ENCODE assay signal across 8 mouse cellular contexts in the genomic region with DNA sequence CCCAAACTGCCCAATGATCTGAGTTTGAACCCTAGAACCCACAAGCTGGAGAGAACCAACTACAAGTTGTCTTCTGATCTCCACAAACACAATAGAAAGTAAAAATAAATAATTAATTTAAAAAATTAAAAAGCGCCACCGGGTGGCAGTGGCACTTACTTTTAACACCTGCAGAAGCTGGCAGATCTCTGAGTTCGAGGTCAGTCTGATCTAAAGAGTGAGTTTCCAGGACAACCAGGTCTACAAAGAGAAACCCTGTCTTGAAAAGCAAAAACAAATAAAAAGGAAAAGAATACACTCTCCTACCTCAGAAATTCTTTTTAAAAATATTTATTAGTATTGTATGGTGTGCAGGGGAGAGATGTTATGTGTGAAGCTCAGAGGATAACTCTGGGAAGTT. TPM values are rescaled to one million over a fixed set of nuclear protein-coding genes. Genes with fewer than 3 reads are reported as not detected.
DNase-seq lines count a peak whose midpoint lies in the region; ATAC-seq and TF ChIP-seq lines count a peak whose summit lies in the region.

No protein-coding gene starts in this region.

- WGBS in intestine, postnatal 0 days = 13% methylated on average over 3 of the region's 3 CpGs

- no peaks in the 10 kb centered on the region for H3K9me3 ChIP-seq in intestine, postnatal 0 days (ENCODE audit: control insufficient read depth)

- H3K4me1 ChIP-seq in testis, adult 2 months (ENCODE audit: control insufficient read depth, insufficient read depth, low read length) = peaks cover 37% of the 10 kb centered on the region
- peaks cover 17% of the 10 kb centered on the region for H3K4me1 ChIP-seq in intestine, postnatal 0 days (replicated peaks; ENCODE audit: control insufficient read depth, insufficient read depth, low read length)

- H3K27me3 ChIP-seq in testis, adult 2 months (ENCODE audit: control insufficient read depth, insufficient read depth, low read length) = no peaks in the 10 kb centered on the region
- no peaks in the 10 kb centered on the region for H3K27me3 ChIP-seq in intestine, postnatal 0 days (replicated peaks; ENCODE audit: control insufficient read depth, insufficient read depth, low read length)

- peak overlapping the region; percentile 88 for H3K27ac ChIP-seq in testis, adult 2 months (ENCODE audit: control insufficient read depth, insufficient read depth, low read depth, low read length)
- H3K27ac ChIP-seq in intestine, postnatal 0 days (ENCODE audit: low read depth, low read length) = peak overlapping the region; percentile 100

- 0 out of 2 replicates have a peak overlapping the region, but pooled peaks have one; percentile 73 for H3K9ac ChIP-seq in intestine, postnatal 0 days (ENCODE audit: low read depth, low read length)

- no peak for TF ChIP-seq CTCF in testis, adult 2 months (IDR thresholded peaks at IDR 0.05; ENCODE audit: control insufficient read depth, insufficient read depth, insufficient replicate concordance, low read depth, low read length)
- TF ChIP-seq CTCF in intestine, postnatal 0 days (IDR thresholded peaks at IDR 0.05; ENCODE audit: low read depth) = no peak

- peak; percentile 14 for DNase-seq in cerebellum, adult 11 months
- no peak for DNase-seq in cerebellum, adult 11-12 months
- no peak for DNase-seq in testis, postnatal 10 days (ENCODE audit: low spot score)
- DNase-seq in natural killer cell, adult 2 months (ENCODE audit: low spot score in 2 of 2) = peak; percentile 60 to 63
- no peak for DNase-seq in ovary, postnatal 36 days (ENCODE audit: low spot score)
- DNase-seq in embryo, embryonic 11 days = no peak

- H3K4me2 ChIP-seq in intestine, postnatal 0 days (replicated peaks; ENCODE audit: low read depth) = peak overlapping the region; percentile 85

- no peak for ATAC-seq in intestine, postnatal 0 days

- peak overlapping the region; percentile 87 for H3K4me3 ChIP-seq in testis, adult 2 months (ENCODE audit: control insufficient read depth, low read depth, low read length)
- peak overlapping the region; percentile 54 for H3K4me3 ChIP-seq in intestine, postnatal 0 days (ENCODE audit: low read depth, low read length)

- no peak for TF ChIP-seq POLR2A in testis, adult 2 months (IDR thresholded peaks at IDR 0.05; ENCODE audit: control insufficient read depth, low read depth, low read length)

- H3K36me3 ChIP-seq in testis, adult 2 months (ENCODE audit: control insufficient read depth, insufficient read depth, low read length) = no peaks in the 10 kb centered on the region
- H3K36me3 ChIP-seq in intestine, postnatal 0 days (ENCODE audit: control insufficient read depth, insufficient read depth) = no peaks in the 10 kb centered on the region

RNA-seq across cellular contexts. Expression of a gene that starts 4.4 kb away (rescaled TPM):
- 16.0 and 17.6 TPM in 2 replicates for polyA plus RNA-seq in testis, adult 2 months (2012; rRNA removed)
- polyA plus RNA-seq in intestine, postnatal 0 days (2015; fragmentation: Nextera tagmentation; extraction: Ambion mirVana) = 15.8 and 16.2 TPM in 2 replicates

RNA-seq across cellular contexts. Expression of a gene that starts 56.0 kb away (rescaled TPM):
- polyA plus RNA-seq in testis, adult 2 months (2012; rRNA removed) = 3.8 and 4.9 TPM in 2 replicates
- polyA plus RNA-seq in intestine, postnatal 0 days (2015; fragmentation: Nextera tagmentation; extraction: Ambion mirVana) = 4.3 TPM in 2 replicates

RNA-seq across cellular contexts. Expression of a gene that starts 59.7 kb away (rescaled TPM):
- polyA plus RNA-seq in testis, adult 2 months (2012; rRNA removed) = 176 and 193 TPM in 2 replicates
- not detected in 2 replicates for polyA plus RNA-seq in intestine, postnatal 0 days (2015; fragmentation: Nextera tagmentation; extraction: Ambion mirVana)

Comparison
In these comparisons a context has a peak if more than half of its experiments do, and no peak if none do; other contexts are left out.
1. DNase-seq: peak in cerebellum, adult 11 months (single experiment) and natural killer cell, adult 2 months (2 of 2); none in cerebellum, adult 11-12 months (single experiment), testis, postnatal 10 days (single experiment), ovary, postnatal 36 days (single experiment) and embryo, embryonic 11 days (single experiment).
2. RNA of a gene that starts 59.7 kb away (polyA plus RNA-seq): 176 to 193 TPM in testis, adult 2 months; not detected in intestine, postnatal 0 days; every median in the first group is over 100 times any median in the second.